Mouse (Mus musculus) intestine, postnatal 0 days (tissue): ENCODE data around the gene Fbxo42. TPM values are rescaled to one million over a fixed set of nuclear protein-coding genes. Genes with fewer than 3 reads are reported as not detected.

Experiments
- ATAC-seq: fragments of 200-750 bp; cut with Nextera tagmentation; 2 replicates; pipeline ENCODE4 v1.8.0; 2017; ENCODE audit warnings: mild to moderate bottlenecking, moderate TSS enrichment, moderate library complexity
- H3K27ac ChIP-seq: fragments of 300-500 bp; sonication (generic); 2 replicates; pipeline ENCODE4 v1.5.1; 2014; ENCODE audit warnings: mild to moderate bottlenecking, low read depth, low read length, moderate library complexity
- H3K27me3 ChIP-seq: fragments of 300-500 bp; sonication (generic); replicated peaks from 2 replicates; pipeline ENCODE4 v1.6.1; 2014; ENCODE audit warnings: low read length, mixed read lengths; ENCODE audit not compliant: control insufficient read depth, insufficient read depth
- H3K36me3 ChIP-seq: fragments of 300-500 bp; sonication (generic); 2 replicates; pipeline ENCODE4 v1.6.1; 2014; ENCODE audit warnings: mild to moderate bottlenecking, moderate library complexity; ENCODE audit not compliant: control insufficient read depth, insufficient read depth
- H3K4me1 ChIP-seq: fragments of 300-500 bp; sonication (generic); replicated peaks from 2 replicates; pipeline ENCODE4 v1.6.1; 2014; ENCODE audit warnings: antibody characterized with exemption, low read length, mixed read lengths; ENCODE audit not compliant: control insufficient read depth, insufficient read depth
- H3K4me2 ChIP-seq: fragments of 300-500 bp; sonication (generic); replicated peaks from 2 replicates; pipeline ENCODE4 v1.6.1; 2014; ENCODE audit warnings: low read depth, mild to moderate bottlenecking, moderate library complexity
- H3K4me3 ChIP-seq: fragments of 300-500 bp; sonication (generic); 2 replicates; pipeline ENCODE4 v1.5.1; 2014; ENCODE audit warnings: low read depth, low read length
- H3K9ac ChIP-seq: fragments of 300-500 bp; sonication (generic); 2 replicates; pipeline ENCODE4 v1.6.1; 2014; ENCODE audit warnings: mild to moderate bottlenecking, low read depth, low read length
- H3K9me3 ChIP-seq: fragments of 300-500 bp; sonication (generic); 2 replicates; pipeline ENCODE4 v1.6.1; 2016; ENCODE audit warnings: mixed run types; ENCODE audit not compliant: control insufficient read depth
- CTCF ChIP-seq: sonication (generic); IDR thresholded peaks from 2 replicates; pipeline ENCODE4 v1.5.1; 2016; ENCODE audit warnings: low read depth, mild to moderate bottlenecking, control low read depth, antibody characterized with exemption, moderate library complexity
- WGBS: fragments of 180-500 bp; shearing (Covaris S2); extraction: QIAGEN DNeasy Blood & Tissue Kit; methylation state at CpG from one replicate; pipeline ENCODE4 v1.1.7; 2014; 5-methylcytosine and 5-hydroxymethylcytosine counted together
- polyA plus RNA-seq: library from polyadenylated mRNA; unstranded; fragments of >200 nt; fragmentation: Nextera tagmentation; extraction: Ambion mirVana; gene quantifications from 2 replicates; pipeline ENCODE4 v1.2.1, GENCODE M21; 2015

Gene Fbxo42
- polyA plus RNA-seq, 1 experiment from 2014 or later, result 11.6 TPM

DNA sequence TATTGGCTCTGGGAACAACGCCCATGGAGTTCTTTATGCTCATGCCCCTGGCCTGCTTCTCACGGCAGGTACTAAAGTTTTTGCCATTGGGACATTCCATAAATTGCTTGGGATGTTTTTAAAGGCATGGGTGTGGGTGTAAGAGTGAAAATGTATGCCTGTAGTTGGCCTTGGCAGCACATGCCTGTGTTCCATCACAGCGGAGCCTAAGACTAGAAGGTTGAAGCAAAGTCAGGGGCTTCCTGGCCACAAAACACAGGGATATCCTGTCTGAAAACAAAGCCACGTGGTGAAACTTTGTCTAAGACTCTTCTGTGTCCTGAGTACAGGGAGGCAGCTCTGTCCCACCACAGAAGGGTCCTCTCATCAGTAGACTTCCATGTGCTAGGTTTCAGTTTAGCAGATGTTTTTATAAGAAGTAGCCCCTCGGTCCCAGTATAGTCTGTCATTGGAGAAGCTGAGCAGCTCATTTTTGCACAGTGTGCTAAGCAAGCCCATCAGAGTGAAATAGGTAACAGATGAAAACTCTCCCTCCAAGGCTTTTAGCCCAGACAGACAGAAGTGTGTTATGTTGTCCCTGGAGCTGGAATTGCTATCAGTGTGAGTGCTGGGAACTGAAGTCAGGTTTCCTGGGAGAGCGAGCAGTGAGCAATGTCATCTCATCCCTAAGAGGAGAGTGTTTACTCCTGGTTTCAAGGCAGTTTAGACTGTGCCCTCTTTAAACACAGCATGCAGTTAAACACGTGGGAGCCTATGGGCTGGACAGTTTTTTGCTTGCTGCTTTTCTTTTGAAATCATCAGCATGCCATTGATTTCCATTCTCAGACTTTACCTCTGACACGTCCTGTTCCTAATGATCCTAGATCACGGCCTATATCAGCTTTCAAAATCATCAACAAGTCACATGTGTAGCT lies 39.5 kb downstream of the Fbxo42 start:
- H3K9ac ChIP-seq, result no peak overlapping the region
- no peaks in the 10 kb centered on the region for H3K4me1 ChIP-seq
- no peak overlapping the region for H3K27ac ChIP-seq
- H3K36me3 ChIP-seq, result peaks cover 36% of the 10 kb centered on the region
- H3K9me3 ChIP-seq, result no peaks in the 10 kb centered on the region
- 50% methylated on average over 9 of the region's 9 CpGs for WGBS
- no peak overlapping the region for H3K4me2 ChIP-seq
- no peaks in the 10 kb centered on the region for H3K27me3 ChIP-seq
- TF ChIP-seq CTCF, result no peak
- no peak overlapping the region for H3K4me3 ChIP-seq
- no peak for ATAC-seq

DNA sequence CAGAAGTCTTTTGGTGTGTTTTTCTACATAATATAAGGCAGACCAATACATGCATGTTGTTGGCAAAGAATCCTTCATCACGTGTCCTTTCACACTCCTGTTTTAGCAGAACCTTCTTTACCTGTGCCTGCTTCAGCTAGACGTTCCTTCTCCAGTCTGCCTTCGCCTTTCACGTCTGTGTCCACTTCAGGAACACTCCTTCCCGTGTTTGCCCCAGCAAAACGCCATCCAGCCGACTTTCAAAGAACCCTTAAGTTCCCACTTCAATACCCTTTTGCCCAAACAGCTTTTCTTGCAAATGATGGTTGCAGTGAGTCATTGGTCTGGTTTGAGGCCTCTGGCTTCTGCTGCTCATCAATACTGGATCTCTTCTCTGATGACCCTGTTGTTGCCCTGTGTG lies 43.6 kb downstream of the Fbxo42 start:
- no peak overlapping the region for H3K4me2 ChIP-seq
- no peak overlapping the region for H3K27ac ChIP-seq
- no peaks in the 10 kb centered on the region for H3K4me1 ChIP-seq
- ATAC-seq, result no peak
- H3K9me3 ChIP-seq, result no peaks in the 10 kb centered on the region
- no peak overlapping the region for H3K4me3 ChIP-seq
- H3K27me3 ChIP-seq, result no peaks in the 10 kb centered on the region
- no peak overlapping the region for H3K9ac ChIP-seq
- TF ChIP-seq CTCF, result no peak
- peaks cover 43% of the 10 kb centered on the region for H3K36me3 ChIP-seq
- WGBS, result 90% methylated on average over 7 of the region's 7 CpGs

DNA sequence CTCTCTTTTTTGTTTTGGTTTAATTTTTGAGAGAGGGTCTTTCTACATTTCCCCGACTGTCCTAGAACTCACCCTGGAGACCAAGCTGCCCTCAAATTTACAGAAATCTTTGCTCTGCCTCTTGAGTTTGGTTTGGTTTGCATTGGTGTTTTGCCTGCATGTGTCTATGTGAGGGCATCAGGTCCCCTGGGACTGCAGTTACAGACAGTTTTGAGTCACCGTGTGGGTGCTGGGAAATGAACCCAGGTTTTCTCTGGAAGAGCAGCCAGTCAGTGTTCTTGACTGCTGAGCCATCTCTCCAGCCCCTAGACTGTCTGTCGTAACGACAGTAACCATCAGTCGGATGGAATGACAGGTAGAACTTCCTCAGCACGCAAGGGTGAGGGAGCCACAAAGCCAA lies 46.8 kb downstream of the Fbxo42 start:
- H3K36me3 ChIP-seq, result peaks cover 61% of the 10 kb centered on the region
- no peaks in the 10 kb centered on the region for H3K4me1 ChIP-seq
- H3K4me3 ChIP-seq, result no peak overlapping the region
- no peak overlapping the region for H3K9ac ChIP-seq
- no peaks in the 10 kb centered on the region for H3K27me3 ChIP-seq
- no peak for ATAC-seq
- 93% methylated on average over 6 of the region's 6 CpGs for WGBS
- H3K27ac ChIP-seq, result no peak overlapping the region
- TF ChIP-seq CTCF, result no peak
- H3K4me2 ChIP-seq, result no peak overlapping the region
- H3K9me3 ChIP-seq, result no peaks in the 10 kb centered on the region

DNA sequence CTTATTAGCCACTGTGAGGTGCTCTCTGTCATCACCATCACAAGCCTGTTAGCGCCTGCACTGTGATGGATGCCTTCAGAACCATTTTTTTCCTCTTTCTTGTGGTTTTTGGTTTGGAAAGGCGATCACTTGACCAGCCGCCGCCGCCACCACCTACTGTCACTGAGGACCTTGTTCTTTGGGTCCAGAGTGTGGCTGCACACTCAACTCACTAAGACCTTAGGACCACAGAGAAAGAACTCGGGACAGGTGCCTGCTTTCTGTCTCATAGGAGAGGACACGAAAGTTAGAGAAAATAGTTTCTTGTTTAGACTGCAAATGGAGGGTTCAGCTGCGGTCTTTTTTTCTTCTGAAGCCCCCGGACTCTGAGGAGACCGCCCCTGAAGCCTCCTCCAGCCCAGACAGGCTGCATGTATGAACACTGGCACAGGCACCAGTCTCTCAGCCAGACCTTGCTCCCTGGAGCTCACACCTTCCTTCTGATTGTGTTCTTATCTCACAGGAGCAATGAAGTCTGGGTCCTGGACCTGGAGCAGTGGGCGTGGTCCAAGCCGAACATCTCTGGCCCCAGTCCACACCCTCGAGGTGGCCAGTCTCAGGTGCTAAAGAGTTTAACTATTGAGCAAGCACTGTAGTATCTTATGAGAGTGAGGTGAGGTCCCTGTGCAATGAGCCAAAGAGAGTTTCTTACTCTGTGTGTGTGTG lies 49.4 kb downstream of the Fbxo42 start:
- H3K4me2 ChIP-seq, result no peak overlapping the region
- H3K27ac ChIP-seq, result peak overlapping the region; percentile 60
- peak; percentile 97 for ATAC-seq
- no peaks in the 10 kb centered on the region for H3K27me3 ChIP-seq
- TF ChIP-seq CTCF, result 0 out of 2 replicates have a peak, but pooled peaks have one; percentile 8
- H3K4me3 ChIP-seq, result no peak overlapping the region
- peaks cover 67% of the 10 kb centered on the region for H3K36me3 ChIP-seq
- 62% methylated on average over 13 of the region's 13 CpGs for WGBS
- no peak overlapping the region for H3K9ac ChIP-seq
- no peaks in the 10 kb centered on the region for H3K9me3 ChIP-seq
- no peaks in the 10 kb centered on the region for H3K4me1 ChIP-seq

DNA sequence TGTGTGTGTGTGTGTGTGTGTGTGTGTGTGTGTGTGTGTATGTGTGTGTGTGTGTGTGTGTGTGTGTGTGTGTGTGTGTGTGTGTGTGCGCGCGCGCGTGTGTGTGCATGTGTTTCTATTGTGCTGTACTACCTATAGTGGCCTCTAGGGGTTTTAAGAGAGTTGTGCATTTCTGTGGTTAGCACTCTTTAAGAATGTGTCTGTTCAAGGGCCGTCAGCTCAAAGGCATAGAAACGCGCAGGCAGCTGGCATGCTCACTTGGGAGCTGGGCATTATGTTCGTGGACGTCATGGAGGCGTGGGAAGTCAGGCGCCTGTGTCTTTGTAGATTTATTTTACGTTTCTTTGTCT lies 49.9 kb downstream of the Fbxo42 start:
- no peaks in the 10 kb centered on the region for H3K27me3 ChIP-seq
- no peak overlapping the region for H3K9ac ChIP-seq
- no peak overlapping the region for H3K4me3 ChIP-seq
- no peaks in the 10 kb centered on the region for H3K4me1 ChIP-seq
- H3K9me3 ChIP-seq, result no peaks in the 10 kb centered on the region
- ATAC-seq, result 0 out of 2 replicates have a peak, but pooled peaks have one; percentile 7
- peak; percentile 39 for TF ChIP-seq CTCF
- no peak overlapping the region for H3K4me2 ChIP-seq
- no peak overlapping the region; the same call in 1 of the 2 replicates for H3K27ac ChIP-seq
- WGBS, result 85% methylated on average over 13 of the region's 13 CpGs
- peaks cover 67% of the 10 kb centered on the region for H3K36me3 ChIP-seq

DNA sequence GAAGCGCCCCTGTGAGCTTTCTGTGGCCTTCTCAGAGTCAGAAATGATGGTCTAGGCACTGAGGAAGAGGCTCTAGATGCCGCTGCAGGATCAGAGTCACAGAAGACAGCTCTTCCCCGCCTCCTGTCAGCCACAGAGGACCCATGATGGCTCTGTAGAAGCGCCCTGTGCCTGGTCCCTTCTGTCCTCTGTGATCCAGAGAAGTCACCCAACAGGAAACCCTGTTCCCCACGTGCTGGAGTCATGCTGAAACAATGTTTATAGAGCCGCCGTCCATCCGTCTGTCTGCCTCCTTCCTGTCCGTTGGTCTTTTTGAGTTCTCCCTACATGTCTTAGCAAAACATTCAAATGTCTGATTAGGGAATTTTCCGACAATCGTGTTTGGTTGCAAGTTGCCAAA lies 53.2 kb downstream of the Fbxo42 start:
- TF ChIP-seq CTCF, result no peak
- WGBS, result 63% methylated on average over 11 of the region's 11 CpGs
- Histone ChIP-seq H3K9me3 (no peaks in the 10 kb centered on the region), H3K4me2 (no peak overlapping the region), H3K36me3 (peaks cover 57% of the 10 kb centered on the region), H3K9ac (no peak overlapping the region), H3K4me3 (no peak overlapping the region), H3K4me1 (no peaks in the 10 kb centered on the region), H3K27ac (peak overlapping the region; percentile 35; the same call in 1 of the 2 replicates), H3K27me3 (no peaks in the 10 kb centered on the region)
- ATAC-seq, result no peak
